Mouse (Mus musculus) fat pad, adult 2 months (tissue): ENCODE measurements around the gene Ptpn11.
"Not testable (repeated sequence)": the region's sequence is repeated elsewhere in the genome, so short reads cannot be mapped to it uniquely, and the experiment has no call there.

Source experiments
- DNase-seq: peaks from one replicate; pipeline ENCODE4 v3.0.0-alpha.2; 2011; ENCODE audit warnings: low read depth, low spot score; ENCODE audit errors: extremely low read depth

Gene Ptpn11

GRCm38 (mm10) chr5:121190836-121191583 is at the start of gene Ptpn11:
Ptpn11 (minus strand) TSS chr5:121191397.
- DNase-seq = no peak

- DNase-seq = no peak
Measured at GRCm38 (mm10) chr5:121239846-121240245, 48.6 kb upstream of the Ptpn11 start.

GRCm38 (mm10) chr5:121238208-121238607 is 47.0 kb upstream of the Ptpn11 start:
- no peak for DNase-seq

- DNase-seq = no peak
Measured at GRCm38 (mm10) chr5:121236171-121236570, 45.0 kb upstream of the Ptpn11 start.

- DNase-seq = no peak
Measured at GRCm38 (mm10) chr5:121233726-121234125, 42.5 kb upstream of the Ptpn11 start.

GRCm38 (mm10) chr5:121232789-121233188 is 41.6 kb upstream of the Ptpn11 start:
- no peak for DNase-seq

- DNase-seq = no peak
Measured at GRCm38 (mm10) chr5:121230811-121231210, 39.6 kb upstream of the Ptpn11 start.

- no peak for DNase-seq
Measured at GRCm38 (mm10) chr5:121229182-121229581, 38.0 kb upstream of the Ptpn11 start.

- DNase-seq = not testable (repeated sequence)
Measured at GRCm38 (mm10) chr5:121227330-121227729, 36.1 kb upstream of the Ptpn11 start.

- no peak for DNase-seq
Measured at GRCm38 (mm10) chr5:121226845-121227244, 35.6 kb upstream of the Ptpn11 start.

GRCm38 (mm10) chr5:121226406-121226805 is 35.2 kb upstream of the Ptpn11 start:
- peak; percentile 52 for DNase-seq

- no peak for DNase-seq
Measured at GRCm38 (mm10) chr5:121225854-121226253, 34.7 kb upstream of the Ptpn11 start.

GRCm38 (mm10) chr5:121224856-121225255 is 33.7 kb upstream of the Ptpn11 start:
- DNase-seq = no peak

GRCm38 (mm10) chr5:121224020-121224419 is 32.8 kb upstream of the Ptpn11 start:
- not testable (repeated sequence) for DNase-seq

- no peak for DNase-seq
Measured at GRCm38 (mm10) chr5:121221328-121221850, 30.2 kb upstream of the Ptpn11 start.

- no peak for DNase-seq
Measured at GRCm38 (mm10) chr5:121220732-121221301, 29.6 kb upstream of the Ptpn11 start.

- no peak for DNase-seq
Measured at GRCm38 (mm10) chr5:121219980-121220731, 29.0 kb upstream of the Ptpn11 start, which contains the start of gene Hectd4. Hectd4 (plus strand) TSS chr5:121220219.

- DNase-seq = no peak
Measured at GRCm38 (mm10) chr5:121219190-121219589, 28.0 kb upstream of the Ptpn11 start.

GRCm38 (mm10) chr5:121217313-121217634 is 26.1 kb upstream of the Ptpn11 start:
- DNase-seq = no peak

GRCm38 (mm10) chr5:121216584-121217312 is 25.6 kb upstream of the Ptpn11 start:
- not testable (repeated sequence) for DNase-seq

- DNase-seq = no peak
Measured at GRCm38 (mm10) chr5:121216126-121216446, 24.9 kb upstream of the Ptpn11 start.
